Mouse (Mus musculus) midbrain, embryonic 13.5 days (tissue): ENCODE results near the gene Pik3c2b. TPM values are rescaled to one million over a fixed set of nuclear protein-coding genes. Genes with fewer than 3 reads are reported as not detected.

Experiments used
- ATAC-seq: fragments of 200-750 bp; cut with Nextera tagmentation; 2 replicates; pipeline ENCODE4 v1.8.0; 2017; ENCODE audit warnings: mild to moderate bottlenecking, moderate TSS enrichment, moderate library complexity
- H3K27ac ChIP-seq: fragments of 300-500 bp; sonication (generic); 2 replicates; pipeline ENCODE4 v1.5.1; 2015; ENCODE audit warnings: inconsistent platforms, mild to moderate bottlenecking, moderate library complexity
- H3K27me3 ChIP-seq: fragments of 300-500 bp; sonication (generic); 2 replicates; pipeline ENCODE4 v1.6.1; 2015; ENCODE audit warnings: mild to moderate bottlenecking, inconsistent platforms
- H3K36me3 ChIP-seq: fragments of 300-500 bp; sonication (generic); 2 replicates; pipeline ENCODE4 v1.6.1; 2015; ENCODE audit warnings: mild to moderate bottlenecking, inconsistent platforms
- H3K4me1 ChIP-seq: fragments of 300-500 bp; sonication (generic); replicated peaks from 2 replicates; pipeline ENCODE4 v1.6.1; 2015; ENCODE audit warnings: inconsistent platforms
- H3K4me2 ChIP-seq: fragments of 300-500 bp; sonication (generic); replicated peaks from 2 replicates; pipeline ENCODE4 v1.6.1; 2015; ENCODE audit warnings: moderate library complexity, mild to moderate bottlenecking, inconsistent platforms
- H3K4me3 ChIP-seq: fragments of 300-500 bp; sonication (generic); replicated peaks from 2 replicates; pipeline ENCODE4 v1.5.1; 2015; ENCODE audit warnings: mild to moderate bottlenecking, inconsistent platforms
- H3K9ac ChIP-seq: fragments of 300-500 bp; sonication (generic); replicated peaks from 2 replicates; pipeline ENCODE4 v1.6.1; 2015; ENCODE audit warnings: mild to moderate bottlenecking, inconsistent platforms
- H3K9me3 ChIP-seq: fragments of 300-500 bp; sonication (generic); 2 replicates; pipeline ENCODE4 v1.6.1; 2016; ENCODE audit warnings: mild to moderate bottlenecking, inconsistent platforms
- WGBS: fragments of 180-500 bp; shearing (Covaris S2); methylation state at CpG from one replicate; pipeline ENCODE4 v1.1.7; 2015; 5-methylcytosine and 5-hydroxymethylcytosine counted together
- polyA plus RNA-seq: library from polyadenylated mRNA; unstranded; fragments of >200 nt; fragmentation: Nextera tagmentation; extraction: Ambion mirVana; gene quantifications from 2 replicates; pipeline ENCODE4 v1.2.1, GENCODE M21; 2015

Pik3c2b gene
- polyA plus RNA-seq, 1 experiment from 2014 or later: 17.0 TPM

DNA sequence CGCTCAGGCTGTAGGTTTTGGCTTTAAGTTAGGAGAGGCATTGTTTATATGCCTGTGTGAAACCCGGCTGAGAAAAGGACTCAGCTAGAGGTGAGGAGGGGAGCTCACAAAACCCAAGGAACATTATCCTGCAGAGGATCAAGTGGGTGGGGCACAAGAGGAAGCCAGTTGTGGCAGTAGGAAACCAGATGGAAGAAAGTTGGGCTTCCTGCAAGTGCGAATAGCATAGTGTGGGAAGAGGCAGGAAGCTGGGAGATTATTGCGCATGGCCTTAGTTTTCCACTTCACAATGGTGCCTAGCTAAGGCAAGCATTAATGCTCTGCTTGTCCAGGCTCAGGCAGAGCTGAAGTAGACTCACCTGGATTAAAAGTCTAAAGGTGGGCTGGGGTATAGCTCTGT is 15.2 kb downstream of the Pik3c2b start:
- H3K27me3 ChIP-seq: no peaks in the 10 kb centered on the region
- no peak overlapping the region for H3K4me2 ChIP-seq
- H3K9ac ChIP-seq: no peak overlapping the region
- no peak overlapping the region for H3K27ac ChIP-seq
- peaks cover 31% of the 10 kb centered on the region for H3K4me1 ChIP-seq
- H3K9me3 ChIP-seq: no peaks in the 10 kb centered on the region
- H3K36me3 ChIP-seq: peaks cover 25% of the 10 kb centered on the region
- ATAC-seq: no peak
- no peak overlapping the region for H3K4me3 ChIP-seq
- 67% methylated on average over 4 of the region's 4 CpGs for WGBS

DNA sequence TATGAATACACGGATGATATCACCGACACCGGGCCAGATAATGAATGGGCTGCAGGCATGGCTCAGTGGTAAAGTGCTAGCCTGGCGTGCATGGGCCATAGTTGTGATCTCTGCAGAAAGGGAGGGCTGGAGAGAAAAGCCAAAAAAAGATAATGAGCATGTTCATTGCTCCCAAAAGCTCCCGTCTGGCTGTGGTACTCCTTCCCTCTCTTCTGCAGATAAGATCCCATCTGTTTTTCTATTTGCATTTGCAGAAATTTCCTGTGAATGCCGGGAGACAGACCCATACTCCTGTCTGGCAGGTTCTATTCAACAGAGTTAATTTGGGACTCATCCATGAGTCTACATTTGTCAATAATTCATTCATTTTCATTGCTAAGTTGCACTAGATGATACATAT is 17.7 kb downstream of the Pik3c2b start:
- peaks cover 43% of the 10 kb centered on the region for H3K36me3 ChIP-seq
- 91% methylated on average over 6 of the region's 6 CpGs for whole genome bisulfite sequencing
- no peak overlapping the region for H3K4me3 ChIP-seq
- ATAC-seq: no peak
- peaks cover 15% of the 10 kb centered on the region for H3K4me1 ChIP-seq
- no peak overlapping the region for H3K9ac ChIP-seq
- H3K4me2 ChIP-seq: no peak overlapping the region
- H3K9me3 ChIP-seq: no peaks in the 10 kb centered on the region
- no peak overlapping the region for H3K27ac ChIP-seq
- H3K27me3 ChIP-seq: no peaks in the 10 kb centered on the region

DNA sequence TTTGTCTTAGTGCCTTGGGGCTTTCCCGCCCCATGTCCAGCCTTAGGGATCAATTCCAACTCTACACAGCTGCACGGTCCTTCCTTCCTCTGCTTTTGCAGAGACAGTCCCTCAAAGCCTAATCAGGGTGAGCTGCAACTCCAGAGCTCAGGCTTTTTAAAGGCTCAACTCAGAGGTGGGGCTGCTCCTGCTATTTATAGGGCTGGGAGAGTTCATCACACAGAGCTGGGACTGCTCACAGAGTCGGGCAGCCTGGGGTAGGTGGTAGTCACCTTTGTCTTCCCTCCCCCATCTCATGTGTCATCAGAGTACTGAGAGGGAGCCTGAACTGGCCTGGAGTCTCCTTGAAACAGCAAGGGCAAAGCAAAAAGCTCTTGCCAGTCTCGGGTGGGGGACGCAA is 22.8 kb downstream of the Pik3c2b start:
- H3K4me1 ChIP-seq: peaks cover 32% of the 10 kb centered on the region; the same call in 1 of the 2 replicates
- ATAC-seq: no peak
- H3K9ac ChIP-seq: no peak overlapping the region
- no peak overlapping the region for H3K4me3 ChIP-seq
- no peak overlapping the region for H3K4me2 ChIP-seq
- H3K9me3 ChIP-seq: no peaks in the 10 kb centered on the region
- peak overlapping the region; percentile 21; the same call in 1 of the 2 replicates for H3K27ac ChIP-seq
- H3K27me3 ChIP-seq: no peaks in the 10 kb centered on the region
- 67% methylated on average over 5 of the region's 5 CpGs for WGBS
- H3K36me3 ChIP-seq: peaks cover 59% of the 10 kb centered on the region

DNA sequence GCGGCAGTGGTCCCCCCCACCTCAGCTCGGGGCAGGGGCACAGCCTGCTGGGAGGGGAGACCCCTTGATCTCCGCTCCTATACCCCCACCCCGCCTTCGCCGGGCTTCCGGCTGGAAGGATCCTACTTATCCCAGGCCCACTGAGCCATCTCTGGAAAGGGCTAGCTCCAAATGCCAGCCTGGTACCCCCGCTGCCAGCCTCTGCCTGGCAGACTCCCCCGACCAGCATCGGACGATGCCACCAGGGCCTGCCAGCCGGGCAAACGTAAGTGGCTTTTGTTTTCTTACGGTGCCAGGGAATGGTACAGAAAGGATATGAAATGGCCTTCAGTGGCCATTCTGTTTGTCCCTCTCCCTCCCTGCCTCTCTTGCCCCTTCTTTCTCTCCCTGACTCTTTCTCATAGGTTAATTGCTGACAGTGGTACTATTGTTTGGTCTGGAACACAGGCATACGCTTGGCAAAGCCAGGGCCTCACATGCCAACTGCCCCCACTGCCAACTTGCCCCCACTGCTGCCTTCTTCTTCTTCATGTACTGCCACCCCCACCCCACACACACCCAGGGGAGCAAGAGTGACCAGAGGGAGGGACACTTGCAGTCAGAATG is 23.3 kb downstream of the Pik3c2b start:
- no peak; the same call in 1 of the 2 replicates for ATAC-seq
- H3K4me2 ChIP-seq: no peak overlapping the region
- peaks cover 55% of the 10 kb centered on the region for H3K36me3 ChIP-seq
- WGBS: 87% methylated on average over 15 of the region's 15 CpGs
- no peak overlapping the region for H3K9ac ChIP-seq
- peak overlapping the region; percentile 12; the same call in 1 of the 2 replicates for H3K27ac ChIP-seq
- peaks cover 36% of the 10 kb centered on the region; the same call in 1 of the 2 replicates for H3K4me1 ChIP-seq
- H3K4me3 ChIP-seq: no peak overlapping the region
- H3K27me3 ChIP-seq: no peaks in the 10 kb centered on the region
- H3K9me3 ChIP-seq: no peaks in the 10 kb centered on the region

DNA sequence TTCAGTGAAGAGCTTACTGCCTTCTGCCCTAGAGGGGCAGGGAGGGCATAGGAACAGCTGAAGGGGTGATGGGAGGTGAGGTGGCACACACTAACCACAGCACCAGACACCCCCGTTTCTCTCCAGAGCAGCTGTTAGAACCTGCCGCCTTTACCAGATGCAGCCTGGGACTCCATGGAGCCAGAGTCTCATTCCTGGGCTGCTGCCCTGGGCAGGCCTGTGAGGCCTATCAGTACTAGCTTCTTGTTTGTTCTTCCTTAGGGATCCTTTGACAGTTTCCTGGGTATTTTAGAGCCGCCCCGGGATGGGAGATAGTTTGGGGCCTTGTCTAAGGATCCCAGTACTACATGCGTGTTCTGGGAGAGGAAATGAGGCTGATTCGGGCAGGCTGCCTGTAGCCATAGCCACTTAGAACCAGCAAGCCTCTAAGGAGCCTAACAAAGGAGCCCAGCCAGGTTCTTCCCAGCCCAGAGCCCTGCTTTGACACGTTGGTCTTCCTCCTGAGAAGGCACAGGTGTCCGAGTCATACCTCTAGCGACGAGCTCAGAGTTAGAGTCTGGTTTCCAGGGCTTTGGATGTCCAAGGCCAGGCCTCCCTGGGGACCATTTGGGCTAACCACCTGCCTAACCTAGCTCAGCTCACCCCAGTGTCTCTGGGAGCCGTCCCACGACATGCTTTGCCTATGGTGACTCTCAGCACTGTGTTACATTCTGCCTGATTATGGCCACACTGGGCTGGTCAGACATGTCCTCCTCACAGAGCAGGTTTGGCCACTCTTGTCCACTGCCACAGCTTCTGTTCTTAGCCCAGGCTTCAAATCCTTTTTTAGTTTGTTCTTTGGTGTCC is 24.0 kb downstream of the Pik3c2b start:
- Histone ChIP-seq H3K27me3 (no peaks in the 10 kb centered on the region), H3K9ac (no peak overlapping the region), H3K9me3 (no peaks in the 10 kb centered on the region), H3K4me3 (no peak overlapping the region), H3K4me2 (no peak overlapping the region), H3K4me1 (peaks cover 36% of the 10 kb centered on the region; the same call in 1 of the 2 replicates), H3K27ac (no peak overlapping the region), H3K36me3 (peaks cover 58% of the 10 kb centered on the region)
- WGBS: 87% methylated on average over 12 of the region's 12 CpGs
- ATAC-seq: no peak

DNA sequence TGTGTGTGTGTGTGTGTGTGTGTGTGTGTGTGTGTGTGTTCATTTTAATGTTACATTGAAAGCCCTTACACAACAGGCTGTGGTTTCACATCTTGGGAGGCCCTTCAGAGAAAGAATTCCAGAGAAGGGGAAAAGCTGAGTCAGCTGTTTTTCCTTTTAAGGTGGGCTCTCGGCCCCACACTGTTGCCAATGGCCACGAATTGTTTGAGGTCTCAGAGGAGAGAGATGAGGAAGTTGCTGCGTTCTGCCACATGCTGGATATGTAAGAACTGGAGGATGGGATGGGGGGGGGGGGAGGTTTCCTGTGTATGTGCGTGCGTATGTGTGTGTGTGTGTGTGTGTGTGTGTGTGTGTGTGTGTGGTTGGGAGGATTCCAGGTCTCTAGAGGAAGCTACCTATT is 24.7 kb downstream of the Pik3c2b start:
- Histone ChIP-seq H3K27me3 (no peaks in the 10 kb centered on the region), H3K4me1 (peaks cover 36% of the 10 kb centered on the region; the same call in 1 of the 2 replicates), H3K9me3 (no peaks in the 10 kb centered on the region), H3K4me3 (no peak overlapping the region), H3K27ac (no peak overlapping the region), H3K4me2 (no peak overlapping the region), H3K36me3 (peaks cover 65% of the 10 kb centered on the region), H3K9ac (no peak overlapping the region)
- 56% methylated on average over 3 of the region's 5 CpGs for WGBS
- no peak for ATAC-seq

DNA sequence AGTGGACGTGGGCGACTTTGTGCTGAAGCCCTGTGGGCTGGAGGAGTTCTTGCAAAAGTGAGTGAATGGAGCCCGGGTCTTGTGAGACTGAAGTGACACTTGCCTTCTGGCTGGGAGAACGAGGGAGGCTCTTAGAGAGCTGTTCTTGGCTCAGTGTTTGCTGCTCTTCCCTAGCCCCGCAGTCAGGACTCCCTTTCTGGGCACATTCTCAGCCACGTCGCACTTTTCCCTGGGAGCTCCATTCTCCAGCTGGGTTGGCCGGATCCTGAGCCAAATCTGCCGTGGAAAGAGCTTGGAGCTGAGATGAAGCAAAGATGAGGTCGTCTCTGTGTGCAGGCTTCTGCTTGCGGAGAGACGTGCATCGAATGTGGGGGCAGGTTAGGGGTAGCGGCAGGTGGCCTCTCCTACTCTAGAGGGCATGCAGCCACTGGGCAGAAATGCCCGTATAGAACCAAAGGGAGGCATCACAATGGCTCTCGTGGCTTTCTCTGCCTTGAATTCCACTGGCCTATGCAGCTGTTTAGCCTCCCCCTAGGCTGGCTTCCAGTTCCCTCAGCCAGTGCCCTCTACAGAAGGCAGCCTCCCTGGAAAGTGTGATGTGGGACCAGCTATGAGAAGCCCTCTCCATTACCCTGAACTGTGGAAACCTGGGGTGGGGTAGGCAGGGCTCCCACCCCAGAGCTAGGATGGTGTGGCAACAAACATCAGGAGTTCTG is 26.4 kb downstream of the Pik3c2b start:
- Histone ChIP-seq H3K9me3 (no peaks in the 10 kb centered on the region), H3K36me3 (peaks cover 66% of the 10 kb centered on the region), H3K4me3 (no peak overlapping the region), H3K9ac (no peak overlapping the region), H3K27ac (no peak overlapping the region), H3K27me3 (no peaks in the 10 kb centered on the region), H3K4me1 (peaks cover 46% of the 10 kb centered on the region), H3K4me2 (no peak overlapping the region)
- 67% methylated on average over 16 of the region's 16 CpGs for WGBS
- no peak for ATAC-seq

DNA sequence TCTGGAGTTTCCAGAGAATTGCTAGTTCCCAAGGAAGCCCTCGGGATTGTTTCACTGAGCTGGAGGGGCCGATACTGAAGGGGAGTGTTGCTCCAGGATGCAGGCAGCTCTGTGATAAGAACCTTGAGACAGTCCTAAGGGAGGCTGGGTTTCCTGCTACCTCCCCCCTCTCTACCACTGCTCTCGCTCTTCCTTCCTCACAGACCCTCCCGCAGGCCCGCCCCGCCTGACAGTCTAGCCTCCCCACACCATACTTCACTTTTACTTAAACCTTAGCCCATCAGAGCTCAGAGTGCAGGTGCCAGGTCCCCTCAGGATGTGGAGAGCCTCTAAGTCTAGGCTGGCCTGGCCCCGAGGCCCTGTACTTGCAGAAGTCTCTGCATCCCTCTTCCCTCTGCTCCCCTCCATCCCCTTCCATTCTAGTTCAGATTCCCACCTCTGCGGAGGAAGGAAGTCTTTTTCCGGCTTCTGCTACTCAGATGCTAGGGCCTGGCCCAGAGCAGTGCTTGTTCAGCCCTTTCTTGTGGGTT is 27.9 kb downstream of the Pik3c2b start:
- WGBS: 70% methylated on average over 9 of the region's 9 CpGs
- Histone ChIP-seq H3K27me3 (no peaks in the 10 kb centered on the region), H3K4me2 (no peak overlapping the region), H3K4me1 (peaks cover 54% of the 10 kb centered on the region), H3K36me3 (peaks cover 67% of the 10 kb centered on the region), H3K4me3 (no peak overlapping the region), H3K27ac (no peak overlapping the region; the same call in 1 of the 2 replicates), H3K9ac (peak overlapping the region; percentile 10; the same call in 1 of the 2 replicates), H3K9me3 (no peaks in the 10 kb centered on the region)
- no peak for ATAC-seq

DNA sequence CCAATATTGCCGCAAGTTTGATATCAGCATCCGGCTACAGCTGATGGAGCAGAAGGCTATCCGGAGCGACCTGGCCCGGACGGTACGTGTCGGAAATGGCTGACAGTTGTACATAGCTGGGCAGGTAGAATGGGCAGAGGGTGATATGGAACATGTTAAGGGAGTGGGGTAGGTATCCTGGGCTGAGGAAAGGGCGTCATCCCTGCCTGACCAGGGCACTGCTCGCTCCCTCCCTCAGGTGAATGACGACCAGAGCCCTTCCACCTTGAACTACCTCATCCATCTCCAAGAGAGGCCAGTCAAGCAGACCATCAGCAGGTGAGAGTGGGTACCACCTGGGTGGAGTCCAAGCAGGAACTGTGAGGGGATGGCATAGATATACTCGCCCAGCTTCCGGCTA is 29.1 kb downstream of the Pik3c2b start:
- H3K36me3 ChIP-seq: peaks cover 61% of the 10 kb centered on the region
- no peak for ATAC-seq
- WGBS: 97% methylated on average over 13 of the region's 13 CpGs
- H3K27ac ChIP-seq: no peak overlapping the region
- H3K27me3 ChIP-seq: no peaks in the 10 kb centered on the region
- peaks cover 48% of the 10 kb centered on the region for H3K4me1 ChIP-seq
- no peaks in the 10 kb centered on the region for H3K9me3 ChIP-seq
- H3K9ac ChIP-seq: no peak overlapping the region
- H3K4me3 ChIP-seq: no peak overlapping the region
- H3K4me2 ChIP-seq: no peak overlapping the region

DNA sequence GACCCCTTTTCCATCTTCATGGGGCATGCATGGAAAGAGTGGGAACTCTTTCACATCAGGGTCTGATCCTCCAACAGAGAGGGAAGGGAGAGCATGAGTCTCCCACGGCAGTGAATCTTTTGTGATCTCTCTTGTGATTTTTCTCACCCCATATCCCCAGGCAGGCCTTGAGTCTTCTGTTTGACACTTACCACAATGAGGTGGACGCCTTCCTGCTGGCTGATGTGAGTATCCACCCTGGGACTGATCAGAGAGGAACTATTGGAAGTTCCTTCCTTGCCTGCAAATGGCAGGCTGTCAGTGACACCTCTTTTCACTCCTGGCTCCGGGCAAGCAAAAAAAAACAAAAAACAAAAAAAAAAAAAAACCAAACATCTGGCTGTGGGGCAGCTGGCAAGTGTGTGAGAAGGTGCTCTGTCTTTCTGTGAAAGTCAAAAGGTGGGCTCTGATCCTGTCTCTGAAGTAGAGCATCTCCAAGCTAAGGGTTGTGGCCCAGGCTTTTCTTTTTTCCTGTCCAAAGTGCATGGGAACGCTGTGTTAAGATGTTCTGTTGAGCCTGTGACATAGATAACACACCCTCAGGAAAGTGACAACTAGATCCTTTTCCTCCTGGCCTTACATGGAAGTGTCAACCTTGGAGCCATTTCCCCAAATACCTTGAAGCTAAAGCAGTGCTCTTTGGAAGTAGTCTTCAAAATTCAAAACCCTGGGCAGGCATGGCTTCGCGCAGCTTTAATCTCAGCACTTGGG is 30.4 kb downstream of the Pik3c2b start:
- no peak overlapping the region for H3K9ac ChIP-seq
- H3K9me3 ChIP-seq: no peaks in the 10 kb centered on the region
- 79% methylated on average over 6 of the region's 6 CpGs for WGBS
- H3K27me3 ChIP-seq: no peaks in the 10 kb centered on the region
- peaks cover 57% of the 10 kb centered on the region for H3K4me1 ChIP-seq
- H3K4me2 ChIP-seq: no peak overlapping the region
- no peak for ATAC-seq
- H3K4me3 ChIP-seq: no peak overlapping the region
- H3K27ac ChIP-seq: no peak overlapping the region
- peaks cover 59% of the 10 kb centered on the region for H3K36me3 ChIP-seq
